Mouse (Mus musculus) left cerebral cortex, postnatal 10 days (tissue): ENCODE results near the gene Nle1. TPM values are rescaled to one million over a fixed set of nuclear protein-coding genes. Genes with fewer than 3 reads are reported as not detected.
"Not testable (repeated sequence)": the region's sequence is repeated elsewhere in the genome, so short reads cannot be mapped to it uniquely, and the experiment has no call there.

Experiments used
- DNase-seq, 2 experiments: peaks; one replicate each; pipeline ENCODE4 v3.0.0; 2021 to 2022; ENCODE audit warnings: low spot score in 2 of 2, mixed read lengths in 1 of 2; ENCODE audit errors: extremely low spot score in 1 of 2
- intact Hi-C: fragments of 180-260 bp; cut with DNase I; formaldehyde crosslinking; loops from one replicate; pipeline ENCODE4 v1.15.1; 2025
- total RNA-seq, 2 experiments: library from RNA; stranded (reverse); gene quantifications; 2 replicates each; pipeline ENCODE4 v1.2.3; 2021

The Nle1 gene
- total RNA-seq, result 10 to 100 TPM; 37.1 to 41.2 TPM

- DNase-seq, result peak; percentile 89 to 94
- intact Hi-C loops, result no loop called here
Observed at GRCm38 (mm10) chr11:82907651-82908607, at the start of gene Nle1. Gene Nle1 (minus strand): TSS chr11:82908411.

GRCm38 (mm10) chr11:82956925-82957324, 48.7 kb upstream of the Nle1 start:
- intact Hi-C loops, result loop anchor here (5.0 kb wide), 1 partner anchor 40 kb away; no protein-coding TSS in a partner anchor
- DNase-seq, result no peak

GRCm38 (mm10) chr11:82954631-82955030, 46.4 kb upstream of the Nle1 start:
- intact Hi-C loops, result loop anchor here (5.0 kb wide), 1 partner anchor 37 kb away; no protein-coding TSS in a partner anchor
- no peak for DNase-seq

- intact Hi-C loops, result no loop called here
- no peak for DNase-seq
Observed at GRCm38 (mm10) chr11:82952612-82953542, 44.7 kb upstream of the Nle1 start.

GRCm38 (mm10) chr11:82951865-82952611, 43.8 kb upstream of the Nle1 start:
- peak in 1 of 2 experiments; percentile 82 for DNase-seq
- intact Hi-C loops, result no loop called here

- DNase-seq, result peak in 1 of 2 experiments; percentile 58
- intact Hi-C loops, result no loop called here
Observed at GRCm38 (mm10) chr11:82950736-82951481, 42.7 kb upstream of the Nle1 start, which contains the start of gene Slfn5. Gene Slfn5 (plus strand): TSS chr11:82951349.

- intact Hi-C loops, result no loop called here
- DNase-seq, result no peak
Observed at GRCm38 (mm10) chr11:82949036-82949435, 40.8 kb upstream of the Nle1 start.

GRCm38 (mm10) chr11:82947457-82947856, 39.2 kb upstream of the Nle1 start:
- intact Hi-C loops, result no loop called here
- DNase-seq, result no peak

GRCm38 (mm10) chr11:82945636-82946035, 37.4 kb upstream of the Nle1 start:
- intact Hi-C loops, result no loop called here
- DNase-seq, result no peak

GRCm38 (mm10) chr11:82943336-82943735, 35.1 kb upstream of the Nle1 start:
- intact Hi-C loops, result no loop called here
- DNase-seq, result no peak

- intact Hi-C loops, result no loop called here
- DNase-seq, result no peak
Observed at GRCm38 (mm10) chr11:82933186-82933585, 25.0 kb upstream of the Nle1 start.

GRCm38 (mm10) chr11:82931671-82932450, 23.6 kb upstream of the Nle1 start:
- intact Hi-C loops, result not testable (repeated sequence)
- peak in 1 of 2 experiments; percentile 60 for DNase-seq

GRCm38 (mm10) chr11:82931161-82931560, 22.9 kb upstream of the Nle1 start:
- intact Hi-C loops, result not testable (repeated sequence)

GRCm38 (mm10) chr11:82930391-82930955, 22.3 kb upstream of the Nle1 start:
- intact Hi-C loops, result not testable (repeated sequence)
- DNase-seq, result peak in 1 of 2 experiments; percentile 77

More at GRCm38 (mm10) chr11:82931161-82931560, 22.9 kb upstream of the Nle1 start:
- peak in 1 of 2 experiments; percentile 51 for DNase-seq

GRCm38 (mm10) chr11:82929633-82929950, 21.4 kb upstream of the Nle1 start:
- intact Hi-C loops, result no loop called here
- DNase-seq, result no peak

GRCm38 (mm10) chr11:82928897-82929632, 20.9 kb upstream of the Nle1 start:
- intact Hi-C loops, result no loop called here
- no peak for DNase-seq
